Mouse (Mus musculus) right cerebral cortex, postnatal 4 days (tissue): ENCODE data around the gene Prkab2.

Experiments
- DNase-seq: peaks from one replicate; pipeline ENCODE4 v3.0.0-alpha.2; 2022

Gene Prkab2

GRCm38 (mm10) chr3:97651604-97652003, 6.4 kb upstream of the Prkab2 start:
- no peak for DNase-seq

GRCm38 (mm10) chr3:97653781-97654180, 4.2 kb upstream of the Prkab2 start:
- no peak for DNase-seq

GRCm38 (mm10) chr3:97654901-97655300, 3.1 kb upstream of the Prkab2 start:
- DNase-seq = peak; percentile 21

- DNase-seq = peak; percentile 65
Observed at GRCm38 (mm10) chr3:97658426-97659193, 617 bp downstream of the Prkab2 start.

- no peak for DNase-seq
Observed at GRCm38 (mm10) chr3:97659746-97660145, 1.8 kb downstream of the Prkab2 start.

GRCm38 (mm10) chr3:97661206-97661605, 3.2 kb downstream of the Prkab2 start:
- no peak for DNase-seq

- DNase-seq = no peak
Observed at GRCm38 (mm10) chr3:97665525-97665924, 7.5 kb downstream of the Prkab2 start.

- no peak for DNase-seq
Observed at GRCm38 (mm10) chr3:97666154-97666553, 8.2 kb downstream of the Prkab2 start.

- no peak for DNase-seq
Observed at GRCm38 (mm10) chr3:97667093-97667675, 9.2 kb downstream of the Prkab2 start.

GRCm38 (mm10) chr3:97674644-97675110, 16.7 kb downstream of the Prkab2 start, which contains the start of gene Gm17651:
Gm17651 (minus strand) TSS chr3:97674694.
- DNase-seq = no peak

GRCm38 (mm10) chr3:97676126-97676525, 18.1 kb downstream of the Prkab2 start:
- DNase-seq = no peak

- no peak for DNase-seq
Observed at GRCm38 (mm10) chr3:97678416-97678815, 20.4 kb downstream of the Prkab2 start.

- peak; percentile 84 for DNase-seq
Observed at GRCm38 (mm10) chr3:97680631-97681320, 22.8 kb downstream of the Prkab2 start.

GRCm38 (mm10) chr3:97681321-97682158, 23.5 kb downstream of the Prkab2 start:
- DNase-seq = peak; percentile 68

- DNase-seq = no peak
Observed at GRCm38 (mm10) chr3:97682159-97682502, 24.1 kb downstream of the Prkab2 start.

GRCm38 (mm10) chr3:97682576-97682975, 24.6 kb downstream of the Prkab2 start:
- no peak for DNase-seq

- DNase-seq = no peak
Observed at GRCm38 (mm10) chr3:97683560-97684195, 25.7 kb downstream of the Prkab2 start.

- DNase-seq = no peak
Observed at GRCm38 (mm10) chr3:97686372-97687117, 28.6 kb downstream of the Prkab2 start.

GRCm38 (mm10) chr3:97689289-97689688, 31.3 kb downstream of the Prkab2 start:
- DNase-seq = no peak

- no peak for DNase-seq
Observed at GRCm38 (mm10) chr3:97690590-97690989, 32.6 kb downstream of the Prkab2 start.

- DNase-seq = no peak
Observed at GRCm38 (mm10) chr3:97691443-97692017, 33.5 kb downstream of the Prkab2 start.
